Mouse (Mus musculus): ENCODE measurements around the gene Stx17. TPM values are rescaled to one million over a fixed set of nuclear protein-coding genes. Genes with fewer than 3 reads are reported as not detected.

Gene Stx17
- polyA plus RNA-seq (2014; fragmentation: Illumina TruSeq; extraction: RNeasy Lipid Tissue Mini Kit (QIAGEN cat#74804); ENCODE audit: low read depth, low replicate concordance) = 17.0 TPM

GRCm38 (mm10) chr4:48124773-48125469, at the start of gene Stx17:
Gene Stx17, plus strand, starts transcription at chr4:48124915.

Other genes starting within 250 kb of the Stx17 start
- not detected for gene Nr4a3, start 79.8 kb upstream of the Stx17 start, polyA plus RNA-seq (2014; fragmentation: Illumina TruSeq; extraction: RNeasy Lipid Tissue Mini Kit (QIAGEN cat#74804); ENCODE audit: low read depth, low replicate concordance)
- 150 TPM for gene Erp44, start 154.6 kb downstream of the Stx17 start, polyA plus RNA-seq (2014; fragmentation: Illumina TruSeq; extraction: RNeasy Lipid Tissue Mini Kit (QIAGEN cat#74804); ENCODE audit: low read depth, low replicate concordance)
- gene Invs, start 154.8 kb downstream of the Stx17 start, polyA plus RNA-seq (2014; fragmentation: Illumina TruSeq; extraction: RNeasy Lipid Tissue Mini Kit (QIAGEN cat#74804); ENCODE audit: low read depth, low replicate concordance) = 7.3 TPM